14 mouse cellular contexts compared by ENCODE assay signal in the genomic region with DNA sequence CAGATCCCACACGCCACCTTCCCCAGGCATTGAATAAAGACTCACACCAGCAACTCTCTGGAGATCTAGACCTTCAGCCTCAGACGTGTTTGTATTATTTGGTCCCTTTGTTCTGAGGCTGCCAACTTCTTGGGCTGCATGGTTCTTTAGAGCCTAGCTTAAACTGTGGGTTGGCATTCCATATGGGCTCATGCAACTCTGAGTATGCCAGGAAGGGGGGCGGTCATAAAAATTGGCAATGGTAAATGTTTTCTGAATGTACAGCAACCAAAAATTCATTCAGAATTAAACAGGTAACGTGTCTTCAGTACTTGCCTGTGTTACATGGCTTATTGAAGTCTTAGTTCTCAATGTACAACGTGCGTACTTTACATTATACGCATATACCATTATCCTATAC.
"Had no signal": no experiment of that assay in that cellular context is flagged by ENCODE, and none has a peak within 500 bp of the region (broad histone marks: within the 10 kb centered on the region; RNA-seq: fewer than 3 reads in every experiment).

No protein-coding gene starts in this region.

- ATAC-seq: midbrain, embryonic 16.5 days had no signal

- DNase-seq: lung, adult 18-20 months; lung, embryonic 14.5 days; lung, postnatal 10 days; lung, postnatal 4 days; midbrain, embryonic 14.5 days; retina, postnatal 1 day; right cerebral cortex, adult 18-20 months; right cerebral cortex, postnatal 25 days; right cerebral cortex, postnatal 4 days; spleen, adult 18-20 months; thymus, adult 18-20 months; thymus, postnatal 14 days; thymus, postnatal 36 days had no signal
